Mouse (Mus musculus): ENCODE data around the gene Ccdc63. TPM values are rescaled to one million over a fixed set of nuclear protein-coding genes. Genes with fewer than 3 reads are reported as not detected.

Gene Ccdc63
- polyA plus RNA-seq, 1 experiment, result not detected

GRCm38 (mm10) chr5:122086121-122086520 is 54.5 kb downstream of the Ccdc63 start:
- TF ChIP-seq POLR2A (IDR thresholded peaks at IDR 0.05; ENCODE audit: insufficient read depth, low read depth, low read length) (no peak), CTCF (IDR thresholded peaks at IDR 0.05; ENCODE audit: insufficient read depth, low read depth, low read length) (no peak)
- 47% methylated on average over 3 of the region's 3 CpGs for WGBS
- no peak overlapping the region for H3K4me3 ChIP-seq (ENCODE audit: insufficient read depth, low read depth, low read length)

GRCm38 (mm10) chr5:122085291-122085690 is 55.3 kb downstream of the Ccdc63 start:
- WGBS, result 75% methylated on average over 7 of the region's 7 CpGs

More at GRCm38 (mm10) chr5:122086121-122086520, 54.5 kb downstream of the Ccdc63 start:
- no peak overlapping the region for H3K27ac ChIP-seq (ENCODE audit: insufficient read depth, low read depth, low read length)
- no peaks in the 10 kb centered on the region for H3K4me1 ChIP-seq (ENCODE audit: control insufficient read depth, insufficient read depth, low read length)

GRCm38 (mm10) chr5:122084470-122084869 is 56.2 kb downstream of the Ccdc63 start:
- Histone ChIP-seq H3K27ac (ENCODE audit: insufficient read depth, low read depth, low read length) (no peak overlapping the region), H3K4me3 (ENCODE audit: insufficient read depth, low read depth, low read length) (no peak overlapping the region), H3K4me1 (ENCODE audit: control insufficient read depth, insufficient read depth, low read length) (no peaks in the 10 kb centered on the region)
- TF ChIP-seq POLR2A (IDR thresholded peaks at IDR 0.05; ENCODE audit: insufficient read depth, low read depth, low read length) (no peak), CTCF (IDR thresholded peaks at IDR 0.05; ENCODE audit: insufficient read depth, low read depth, low read length) (no peak)
- 69% methylated on average over 3 of the region's 3 CpGs for WGBS

More at GRCm38 (mm10) chr5:122085291-122085690, 55.3 kb downstream of the Ccdc63 start:
- TF ChIP-seq CTCF (IDR thresholded peaks at IDR 0.05; ENCODE audit: insufficient read depth, low read depth, low read length), result no peak
- TF ChIP-seq POLR2A (IDR thresholded peaks at IDR 0.05; ENCODE audit: insufficient read depth, low read depth, low read length), result no peak
- Histone ChIP-seq H3K4me1 (ENCODE audit: control insufficient read depth, insufficient read depth, low read length) (no peaks in the 10 kb centered on the region), H3K4me3 (ENCODE audit: insufficient read depth, low read depth, low read length) (no peak overlapping the region), H3K27ac (ENCODE audit: insufficient read depth, low read depth, low read length) (no peak overlapping the region)

GRCm38 (mm10) chr5:122083282-122083681 is 57.3 kb downstream of the Ccdc63 start:
- no peak overlapping the region for H3K27ac ChIP-seq (ENCODE audit: insufficient read depth, low read depth, low read length)
- no peaks in the 10 kb centered on the region; the same call in 1 of the 2 replicates for H3K4me1 ChIP-seq (ENCODE audit: control insufficient read depth, insufficient read depth, low read length)
- no peak for TF ChIP-seq POLR2A (IDR thresholded peaks at IDR 0.05; ENCODE audit: insufficient read depth, low read depth, low read length)
- TF ChIP-seq CTCF (IDR thresholded peaks at IDR 0.05; ENCODE audit: insufficient read depth, low read depth, low read length), result no peak
- H3K4me3 ChIP-seq (ENCODE audit: insufficient read depth, low read depth, low read length), result no peak overlapping the region
- WGBS, result 89% methylated on average over 2 of the region's 2 CpGs

- 94% methylated on average over 13 of the region's 13 CpGs for WGBS
- Histone ChIP-seq H3K4me3 (ENCODE audit: insufficient read depth, low read depth, low read length) (no peak overlapping the region), H3K27ac (ENCODE audit: insufficient read depth, low read depth, low read length) (no peak overlapping the region), H3K4me1 (ENCODE audit: control insufficient read depth, insufficient read depth, low read length) (no peaks in the 10 kb centered on the region; the same call in 1 of the 2 replicates)
- TF ChIP-seq CTCF (IDR thresholded peaks at IDR 0.05; ENCODE audit: insufficient read depth, low read depth, low read length) (no peak), POLR2A (IDR thresholded peaks at IDR 0.05; ENCODE audit: insufficient read depth, low read depth, low read length) (no peak)
Measured at GRCm38 (mm10) chr5:122081471-122081870, 59.2 kb downstream of the Ccdc63 start.

- Histone ChIP-seq H3K4me1 (ENCODE audit: control insufficient read depth, insufficient read depth, low read length) (no peaks in the 10 kb centered on the region; the same call in 1 of the 2 replicates), H3K27ac (ENCODE audit: insufficient read depth, low read depth, low read length) (no peak overlapping the region), H3K4me3 (ENCODE audit: insufficient read depth, low read depth, low read length) (no peak overlapping the region)
- no peak for TF ChIP-seq CTCF (IDR thresholded peaks at IDR 0.05; ENCODE audit: insufficient read depth, low read depth, low read length)
- TF ChIP-seq POLR2A (IDR thresholded peaks at IDR 0.05; ENCODE audit: insufficient read depth, low read depth, low read length), result no peak
- WGBS, result 66% methylated on average over 11 of the region's 11 CpGs
Measured at GRCm38 (mm10) chr5:122080930-122081329, 59.7 kb downstream of the Ccdc63 start.

- Histone ChIP-seq H3K4me1 (ENCODE audit: control insufficient read depth, insufficient read depth, low read length) (no peaks in the 10 kb centered on the region; the same call in 1 of the 2 replicates), H3K4me3 (ENCODE audit: insufficient read depth, low read depth, low read length) (no peak overlapping the region), H3K27ac (ENCODE audit: insufficient read depth, low read depth, low read length) (no peak overlapping the region)
- TF ChIP-seq CTCF (IDR thresholded peaks at IDR 0.05; ENCODE audit: insufficient read depth, low read depth, low read length), result no peak
- no peak for TF ChIP-seq POLR2A (IDR thresholded peaks at IDR 0.05; ENCODE audit: insufficient read depth, low read depth, low read length)
- 86% methylated on average over 7 of the region's 7 CpGs for WGBS
Measured at GRCm38 (mm10) chr5:122079796-122080195, 60.8 kb downstream of the Ccdc63 start.

- Histone ChIP-seq H3K27ac (ENCODE audit: insufficient read depth, low read depth, low read length) (no peak overlapping the region), H3K4me1 (ENCODE audit: control insufficient read depth, insufficient read depth, low read length) (no peaks in the 10 kb centered on the region; the same call in 1 of the 2 replicates), H3K4me3 (ENCODE audit: insufficient read depth, low read depth, low read length) (no peak overlapping the region)
- TF ChIP-seq CTCF (IDR thresholded peaks at IDR 0.05; ENCODE audit: insufficient read depth, low read depth, low read length) (no peak), POLR2A (IDR thresholded peaks at IDR 0.05; ENCODE audit: insufficient read depth, low read depth, low read length) (no peak)
- WGBS, result 55% methylated on average over 4 of the region's 4 CpGs
Measured at GRCm38 (mm10) chr5:122077244-122077643, 63.4 kb downstream of the Ccdc63 start.

- Histone ChIP-seq H3K4me1 (ENCODE audit: control insufficient read depth, insufficient read depth, low read length) (peaks cover 3% of the 10 kb centered on the region; the same call in 1 of the 2 replicates), H3K4me3 (ENCODE audit: insufficient read depth, low read depth, low read length) (no peak overlapping the region), H3K27ac (ENCODE audit: insufficient read depth, low read depth, low read length) (no peak overlapping the region)
- TF ChIP-seq CTCF (IDR thresholded peaks at IDR 0.05; ENCODE audit: insufficient read depth, low read depth, low read length) (no peak), POLR2A (IDR thresholded peaks at IDR 0.05; ENCODE audit: insufficient read depth, low read depth, low read length) (no peak)
- 60% methylated on average over 3 of the region's 3 CpGs for WGBS
Measured at GRCm38 (mm10) chr5:122075736-122076135, 64.9 kb downstream of the Ccdc63 start.

Data from olfactory bulb, adult 2 months (tissue).